Mouse (Mus musculus) neutrophil, adult 5-6 weeks (primary cell): Measurements from ENCODE around the gene Snx12. TPM values are rescaled to one million over a fixed set of nuclear protein-coding genes. Genes with fewer than 3 reads are reported as not detected.
"Not testable (repeated sequence)": the region's sequence is repeated elsewhere in the genome, so short reads cannot be mapped to it uniquely, and the experiment has no call there.

Source experiments
- ATAC-seq: fragments of 151-379, 151-347 bp; 2 replicates; pipeline ENCODE4 v1.8.0; 2017; ENCODE audit warnings: mild to moderate bottlenecking, moderate TSS enrichment; ENCODE audit not compliant: insufficient number of reproducible peaks, poor library complexity, low FRiP score, severe bottlenecking; ENCODE audit errors: extremely low read depth
- total RNA-seq: library from RNA; stranded (forward); fragments of 200-1000 nt; gene quantifications from 2 replicates; pipeline ENCODE4 v1.2.3, GENCODE M21; 2017

Gene Snx12
- total RNA-seq, 1 experiment from 2014 or later = 30.0 TPM

GRCm38 (mm10) chrX:101157488-101157887 lies 64.9 kb downstream of the Snx12 start:
- no peak for ATAC-seq

DNA sequence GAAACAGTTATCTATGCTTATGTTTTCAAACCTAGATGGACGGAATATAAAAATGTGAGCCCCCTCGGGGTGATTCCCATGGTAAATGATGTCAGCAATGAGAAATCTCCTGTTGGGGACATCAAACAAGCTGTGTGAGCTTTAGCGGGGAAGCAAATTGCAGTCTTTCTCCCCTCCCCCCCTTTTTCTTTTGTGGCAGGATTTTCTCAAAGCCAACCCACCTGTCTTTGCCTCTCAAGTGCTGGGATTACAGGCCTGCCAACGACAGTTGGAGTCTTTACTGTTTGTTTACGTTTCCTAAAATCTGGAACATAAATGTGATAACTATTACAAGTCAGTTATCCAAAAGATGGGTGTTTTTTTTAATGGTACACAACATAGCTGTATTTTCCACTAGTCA lies 66.0 kb downstream of the Snx12 start:
- ATAC-seq = no peak

DNA sequence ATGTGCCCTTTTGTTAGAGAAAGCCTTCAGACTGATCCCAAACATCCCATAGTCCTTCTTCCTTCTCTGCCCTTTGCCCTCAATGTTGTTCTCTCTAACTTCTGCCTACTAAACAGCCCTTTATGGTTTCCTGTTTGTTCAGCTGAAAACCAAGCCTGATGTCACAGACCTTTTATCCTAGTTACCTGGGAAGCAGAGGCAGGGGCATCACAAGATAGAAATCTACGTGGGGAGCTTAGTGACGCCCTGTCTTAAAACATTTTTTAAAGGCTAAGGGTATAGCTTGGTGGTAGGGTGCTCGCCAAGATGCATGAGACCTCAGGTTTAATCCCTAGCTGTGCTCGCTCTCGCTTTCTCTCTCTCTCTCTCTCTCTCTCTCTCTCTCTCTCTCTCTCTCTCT lies 74.9 kb downstream of the Snx12 start:
- no peak for ATAC-seq

- ATAC-seq = peak; percentile 63; the same call in 1 of the 2 replicates
These were observed 90.2 kb downstream of the Snx12 start for GRCm38 (mm10) chrX:101131992-101132791.

GRCm38 (mm10) chrX:101131001-101131400 lies 91.4 kb downstream of the Snx12 start:
- ATAC-seq = peak; percentile 61; the same call in 1 of the 2 replicates

DNA sequence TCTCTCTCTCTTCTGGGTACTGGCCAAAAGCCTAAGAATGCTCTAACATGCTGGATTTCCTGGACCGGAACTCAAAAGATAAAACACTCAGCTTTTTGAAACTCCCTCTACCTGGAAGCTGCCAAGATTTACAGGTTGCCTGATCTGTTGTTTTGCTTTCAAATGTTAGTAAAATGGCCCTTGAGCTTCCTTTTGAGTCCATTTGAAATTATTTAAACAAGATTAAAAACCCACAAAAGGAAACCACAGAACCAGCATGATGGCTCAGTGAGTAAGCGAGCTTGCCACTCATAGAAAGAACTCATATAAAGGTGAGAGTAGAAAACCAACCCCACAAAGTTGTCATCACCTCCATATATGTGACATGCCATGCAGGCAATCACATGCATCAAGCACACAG lies 93.8 kb downstream of the Snx12 start:
- ATAC-seq = no peak

DNA sequence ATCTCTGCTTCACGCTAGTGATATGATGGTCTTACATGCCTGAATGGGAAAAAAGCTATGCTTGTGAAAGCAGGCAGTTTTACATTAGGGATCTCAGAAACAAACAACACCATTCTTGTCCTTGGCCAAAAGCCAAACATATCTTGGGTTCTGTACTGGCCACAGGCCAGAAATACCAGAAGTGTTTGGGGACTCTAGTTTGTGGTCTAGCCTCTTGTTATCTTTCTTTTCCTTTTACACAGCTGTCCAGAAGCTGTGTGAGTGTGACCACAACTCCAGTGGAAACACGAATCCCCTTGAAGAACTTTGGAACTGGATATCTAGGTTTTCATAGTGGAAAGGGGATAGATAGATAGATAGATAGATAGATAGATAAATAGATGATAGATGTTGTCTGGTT lies 95.4 kb downstream of the Snx12 start:
- ATAC-seq = no peak

GRCm38 (mm10) chrX:101126474-101126955 lies 95.8 kb downstream of the Snx12 start:
- no peak for ATAC-seq

GRCm38 (mm10) chrX:101120546-101120945 lies 101.8 kb downstream of the Snx12 start:
- ATAC-seq = no peak

- no peak for ATAC-seq
These were observed 136.4 kb downstream of the Snx12 start, which contains the start of gene Slc7a3 for GRCm38 (mm10) chrX:101085920-101086319. Gene Slc7a3 (minus strand): TSS chrX:101086020.

- ATAC-seq = not testable (repeated sequence)
These were observed 137.2 kb downstream of the Snx12 start for GRCm38 (mm10) chrX:101085211-101085610.

- ATAC-seq = no peak
These were observed 138.2 kb downstream of the Snx12 start for GRCm38 (mm10) chrX:101084192-101084591.

DNA sequence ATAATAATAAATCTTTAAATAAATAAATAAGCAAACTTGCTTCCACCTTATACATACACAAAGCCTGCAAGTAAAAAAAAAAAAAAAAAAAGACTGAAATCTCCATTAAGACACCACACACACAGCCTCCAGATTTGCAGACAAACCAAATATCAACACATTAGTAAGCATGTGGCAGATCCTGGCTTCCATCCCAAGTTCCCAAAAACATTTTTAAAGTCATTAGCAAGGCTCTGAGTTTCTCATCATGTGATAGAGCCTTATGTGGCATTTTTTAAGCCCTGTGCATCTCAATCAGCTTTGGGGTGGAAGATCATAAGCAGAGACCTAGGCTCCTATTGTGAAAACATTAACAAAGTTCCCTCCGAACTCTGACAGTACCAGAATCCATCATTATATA lies 157.1 kb downstream of the Snx12 start:
- ATAC-seq = no peak

- no peak for ATAC-seq
These were observed 158.9 kb downstream of the Snx12 start for GRCm38 (mm10) chrX:101063503-101063902.

- no peak for ATAC-seq
These were observed 162.8 kb downstream of the Snx12 start, which contains the start of gene Tex11 for GRCm38 (mm10) chrX:101059541-101059940. Gene Tex11 (minus strand): TSS chrX:101059667.

Other genes with a start within 250 kb of the Snx12 start
- not detected in 2 replicates for gene Tex11, start 162.9 kb downstream of the Snx12 start, total RNA-seq
- gene Slc7a3, start 136.5 kb downstream of the Snx12 start, total RNA-seq = 0.35 and 0.61 TPM in 2 replicates
- 28.5 and 28.7 TPM in 2 replicates for gene Foxo4, start 32.0 kb upstream of the Snx12 start, total RNA-seq
- gene Gm614, start 41.4 kb upstream of the Snx12 start, total RNA-seq = 20.3 and 21.4 TPM in 2 replicates
- 229 and 259 TPM in 2 replicates for gene Il2rg, start 45.7 kb upstream of the Snx12 start, total RNA-seq
- gene Gm20489, start 46.5 kb upstream of the Snx12 start, total RNA-seq = not detected in 2 replicates
- gene Med12, start 51.5 kb upstream of the Snx12 start, total RNA-seq = 91.4 and 117 TPM in 2 replicates
- gene Nlgn3, start 76.6 kb upstream of the Snx12 start, total RNA-seq = not detected in 2 replicates
- gene Gjb1, start 153.8 kb upstream of the Snx12 start, total RNA-seq = not detected in 2 replicates
- 24.4 and 26.3 TPM in 2 replicates for gene Zmym3, start 198.3 kb upstream of the Snx12 start, total RNA-seq
- gene Nono, start 206.8 kb upstream of the Snx12 start, total RNA-seq = 305 and 325 TPM in 2 replicates
- 3.3 and 8.8 TPM in 2 replicates for gene Itgb1bp2, start 226.5 kb upstream of the Snx12 start, total RNA-seq